Mouse (Mus musculus): Measurements from ENCODE around the gene Slc6a5.

Gene Slc6a5

DNA sequence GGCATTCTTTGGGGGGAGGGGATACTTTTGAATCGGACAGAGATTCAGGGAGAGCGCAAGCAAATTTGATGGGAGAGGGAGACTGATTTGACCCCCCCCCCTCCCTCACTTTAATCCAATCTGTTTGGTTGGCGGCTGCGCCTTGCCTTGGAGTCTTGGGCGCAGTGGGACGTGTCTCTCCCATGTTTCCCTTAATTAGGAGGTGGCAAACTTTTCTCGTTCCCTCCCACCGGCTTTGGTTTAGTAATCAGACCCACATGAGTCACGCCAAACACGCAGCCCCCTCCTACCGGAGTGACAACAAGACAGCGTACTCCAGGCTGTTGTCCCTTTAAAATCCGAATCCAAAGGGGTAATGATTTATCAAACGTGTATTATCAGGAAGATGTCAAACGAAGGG, at the start of gene Slc6a5:
Slc6a5 (plus strand) TSS at position 297 of the 400 bp plus-strand sequence.
- no peak for DNase-seq (ENCODE audit: low spot score in 2 of 2)

- DNase-seq (ENCODE audit: low spot score in 2 of 2) = no peak
Measured at GRCm38 (mm10) chr7:49861196-49861595, 48.8 kb upstream of the Slc6a5 start.

DNA sequence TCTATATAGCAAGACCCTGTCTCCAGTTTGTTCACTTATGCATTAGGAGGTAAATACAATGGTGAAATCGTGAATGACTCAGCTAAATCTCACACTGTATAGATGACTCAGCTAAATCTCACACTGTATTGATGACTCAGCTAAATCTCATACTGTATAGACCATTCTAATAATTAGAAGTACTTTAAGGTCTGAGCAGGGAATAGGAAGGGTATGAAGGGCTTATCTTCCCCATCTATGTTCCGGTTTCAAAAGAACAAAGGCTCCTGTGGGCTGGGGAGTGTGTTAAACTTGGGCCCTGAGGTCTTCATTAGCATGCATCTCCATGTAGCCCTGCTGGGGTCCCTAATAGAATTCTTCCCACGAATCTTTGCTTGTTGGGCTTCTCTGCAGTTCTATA, 46.2 kb upstream of the Slc6a5 start:
- DNase-seq (ENCODE audit: low spot score in 2 of 2) = no peak

DNA sequence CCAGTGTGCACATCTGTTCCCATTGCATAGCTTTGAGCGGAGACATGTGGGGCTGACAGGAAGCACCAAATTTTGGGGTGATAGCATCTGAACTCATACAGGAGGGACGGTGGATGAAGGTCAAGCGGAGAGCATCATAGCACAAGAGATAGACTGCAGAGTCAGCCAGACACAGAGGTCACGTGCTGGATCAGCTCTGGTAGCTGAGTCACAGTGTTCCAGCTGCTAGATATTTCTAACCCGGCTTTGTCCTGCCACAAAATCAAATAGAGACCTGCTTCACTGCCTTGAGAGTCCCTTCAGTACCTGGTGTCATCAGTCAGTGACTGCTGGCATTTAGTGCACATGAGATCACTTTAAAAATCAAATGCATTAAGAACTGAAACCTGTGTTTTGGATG, 40.3 kb upstream of the Slc6a5 start:
- no peak for DNase-seq (ENCODE audit: low spot score in 2 of 2)

GRCm38 (mm10) chr7:49870276-49870675, 39.7 kb upstream of the Slc6a5 start:
- DNase-seq (ENCODE audit: low spot score in 2 of 2) = no peak

DNA sequence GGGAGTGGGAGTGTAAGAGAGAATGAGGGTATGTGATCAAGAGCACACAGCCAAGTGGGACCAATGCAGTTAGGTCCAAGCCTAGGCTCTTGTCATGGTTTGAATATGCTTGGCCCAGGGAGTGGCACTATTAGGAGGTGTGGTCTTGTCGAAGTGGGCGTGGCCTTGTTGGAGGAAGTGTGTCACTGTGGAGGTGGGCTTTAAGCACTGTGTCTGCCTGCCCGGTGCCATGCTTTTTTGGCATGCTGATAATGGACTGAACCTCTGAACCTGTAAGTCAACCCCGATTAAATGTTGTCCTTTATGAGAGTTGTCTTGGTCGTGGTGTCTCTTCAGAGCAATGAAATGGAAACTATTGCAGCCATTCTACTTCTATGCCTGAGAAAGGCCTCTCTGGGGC, 32.6 kb upstream of the Slc6a5 start:
- DNase-seq (ENCODE audit: low spot score in 2 of 2) = no peak

- DNase-seq (ENCODE audit: low spot score in 2 of 2) = no peak
Measured at GRCm38 (mm10) chr7:49879051-49879450, 30.9 kb upstream of the Slc6a5 start.

DNA sequence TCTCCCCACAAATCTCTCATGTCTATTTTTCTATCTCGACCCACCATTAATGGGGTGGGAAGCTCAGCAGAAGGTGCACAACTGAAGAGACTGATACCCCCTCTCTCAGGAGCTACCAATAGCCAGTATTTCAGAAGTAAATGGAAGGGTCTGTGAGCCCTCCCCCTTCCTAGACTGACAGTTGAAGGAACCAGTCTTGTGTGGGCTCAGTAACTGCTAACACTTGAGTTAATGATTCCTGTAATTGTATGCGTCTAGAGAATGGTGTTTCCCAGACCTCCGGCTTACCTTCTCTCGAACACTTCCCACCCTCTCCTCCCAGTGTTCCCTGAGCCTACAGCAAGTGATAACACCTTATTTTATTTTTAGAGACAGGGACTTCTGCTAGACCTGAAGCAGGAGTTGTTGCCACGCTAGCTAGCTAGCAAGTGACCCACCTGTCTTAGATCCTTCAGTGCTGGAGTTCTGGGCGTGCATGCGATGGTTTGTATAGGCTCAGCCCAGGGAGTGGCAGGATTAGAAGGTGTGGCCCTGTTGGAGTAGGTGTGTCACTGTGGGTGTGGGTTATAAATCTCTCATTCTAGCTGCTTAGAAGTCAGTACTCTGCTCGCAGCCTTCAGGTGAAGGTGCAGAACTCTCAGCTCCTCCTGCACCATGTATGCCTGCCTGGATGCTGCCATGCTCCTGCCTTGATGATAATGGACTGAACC, 29.8 kb upstream of the Slc6a5 start:
- no peak for DNase-seq (ENCODE audit: low spot score in 2 of 2)

- DNase-seq (ENCODE audit: low spot score in 2 of 2) = no peak
Measured at GRCm38 (mm10) chr7:49882288-49882687, 27.7 kb upstream of the Slc6a5 start.

DNA sequence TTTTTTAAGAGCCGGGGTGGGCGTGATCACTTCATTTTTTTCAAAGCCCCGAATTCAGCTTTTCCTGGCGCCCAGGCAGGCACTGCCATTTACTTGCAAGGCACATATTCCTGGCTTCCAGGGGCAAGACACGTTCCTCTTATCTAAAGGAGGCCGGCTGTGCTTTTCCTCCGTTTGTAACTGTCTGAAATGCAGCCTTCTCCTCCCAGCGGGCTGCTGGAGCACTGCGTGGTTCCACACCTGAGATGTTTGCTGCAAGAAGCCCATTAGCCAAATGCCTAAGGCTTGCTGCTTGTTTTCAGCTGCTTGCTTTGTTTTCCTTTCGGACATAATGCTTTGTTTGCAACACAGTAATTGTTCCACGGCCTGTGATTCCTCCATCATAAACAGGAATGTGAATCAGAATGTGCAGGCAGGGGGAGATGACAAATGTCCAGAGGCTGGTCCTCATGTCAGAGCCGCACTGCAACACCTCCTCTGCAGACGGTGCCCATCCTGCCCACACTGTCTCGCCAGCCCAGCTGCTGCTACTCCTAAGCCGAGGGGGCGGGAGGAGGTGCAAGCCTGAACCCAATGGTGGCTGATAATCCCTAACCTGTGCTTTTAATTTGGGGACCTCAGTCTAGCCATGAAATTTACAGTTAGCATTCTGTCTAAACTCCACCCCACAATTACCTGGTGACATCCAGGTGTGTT, 27.1 kb upstream of the Slc6a5 start:
- DNase-seq (ENCODE audit: low spot score in 2 of 2) = no peak

GRCm38 (mm10) chr7:49887776-49888390, 22.1 kb upstream of the Slc6a5 start:
- DNase-seq (ENCODE audit: low spot score in 2 of 2) = no peak

GRCm38 (mm10) chr7:49894786-49895185, 15.2 kb upstream of the Slc6a5 start:
- DNase-seq (ENCODE audit: low spot score in 2 of 2) = no peak

DNA sequence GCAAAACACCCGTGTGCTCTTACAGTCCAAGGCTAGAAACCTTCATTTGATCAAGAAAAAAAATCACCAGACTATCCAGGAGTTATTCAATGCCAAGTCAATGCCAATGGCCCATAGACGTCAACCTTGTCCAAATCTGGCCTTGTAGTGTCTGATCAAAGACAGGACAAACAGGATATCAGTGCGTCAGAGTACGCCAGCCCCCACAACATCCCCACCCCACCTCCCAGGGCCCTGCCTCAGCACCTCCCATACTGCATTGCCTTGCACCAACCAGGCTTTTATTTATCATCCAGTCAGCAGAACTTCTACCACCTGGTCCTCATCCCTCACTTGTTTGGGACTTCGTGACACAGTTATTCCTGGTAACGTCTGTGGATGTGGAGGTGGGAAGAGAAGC, 14.7 kb upstream of the Slc6a5 start:
- DNase-seq (ENCODE audit: low spot score in 2 of 2) = no peak

- no peak for DNase-seq (ENCODE audit: low spot score in 2 of 2)
Measured at GRCm38 (mm10) chr7:49902003-49902552, 7.9 kb upstream of the Slc6a5 start.

DNA sequence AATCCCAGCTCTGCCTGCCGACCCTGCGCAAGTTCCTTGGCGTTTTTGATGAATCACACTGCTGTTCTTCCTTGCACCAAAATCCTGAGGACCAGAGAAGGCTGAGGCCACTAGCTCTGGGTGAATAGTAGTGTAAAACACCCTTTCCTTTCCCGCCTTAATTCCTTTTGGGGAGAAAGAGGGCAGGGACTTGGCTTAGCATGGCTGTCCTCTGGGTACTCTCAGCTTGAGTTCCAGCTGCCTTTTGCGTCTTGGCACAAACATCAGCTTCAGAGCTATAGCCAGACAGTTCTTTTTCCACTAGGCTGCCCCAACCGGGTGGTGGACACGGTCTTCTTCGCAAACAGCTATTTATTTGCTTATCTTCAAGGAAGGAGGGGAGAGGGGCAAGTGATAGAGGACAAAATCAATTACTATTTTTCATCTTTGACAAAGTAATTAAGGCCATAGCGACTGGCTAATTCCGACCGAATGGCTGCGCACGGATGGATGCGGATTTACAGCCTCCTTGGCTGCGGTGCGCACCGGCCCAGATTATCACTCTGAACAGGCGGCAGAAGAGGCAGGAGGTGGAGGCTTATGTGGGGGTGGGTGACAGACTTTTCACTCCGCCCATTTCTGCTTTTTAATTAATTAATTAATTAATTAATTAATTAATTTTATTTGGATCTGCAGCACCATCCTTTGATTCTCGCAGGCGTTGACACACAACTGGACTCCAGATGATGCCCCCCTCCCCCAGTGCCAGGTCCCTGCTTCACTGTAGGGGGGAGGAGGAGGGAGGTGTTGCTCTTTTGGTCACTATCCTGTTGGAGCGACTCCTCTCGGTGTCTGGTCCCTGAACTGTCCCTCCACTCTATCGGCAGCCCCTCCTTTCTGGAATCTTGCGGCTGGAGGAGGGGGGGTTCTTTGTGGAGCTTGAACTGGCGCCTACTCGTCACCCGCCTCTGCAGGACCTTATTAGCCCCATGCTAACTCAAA, 2.5 kb upstream of the Slc6a5 start:
- DNase-seq (ENCODE audit: low spot score in 2 of 2) = no peak

DNA sequence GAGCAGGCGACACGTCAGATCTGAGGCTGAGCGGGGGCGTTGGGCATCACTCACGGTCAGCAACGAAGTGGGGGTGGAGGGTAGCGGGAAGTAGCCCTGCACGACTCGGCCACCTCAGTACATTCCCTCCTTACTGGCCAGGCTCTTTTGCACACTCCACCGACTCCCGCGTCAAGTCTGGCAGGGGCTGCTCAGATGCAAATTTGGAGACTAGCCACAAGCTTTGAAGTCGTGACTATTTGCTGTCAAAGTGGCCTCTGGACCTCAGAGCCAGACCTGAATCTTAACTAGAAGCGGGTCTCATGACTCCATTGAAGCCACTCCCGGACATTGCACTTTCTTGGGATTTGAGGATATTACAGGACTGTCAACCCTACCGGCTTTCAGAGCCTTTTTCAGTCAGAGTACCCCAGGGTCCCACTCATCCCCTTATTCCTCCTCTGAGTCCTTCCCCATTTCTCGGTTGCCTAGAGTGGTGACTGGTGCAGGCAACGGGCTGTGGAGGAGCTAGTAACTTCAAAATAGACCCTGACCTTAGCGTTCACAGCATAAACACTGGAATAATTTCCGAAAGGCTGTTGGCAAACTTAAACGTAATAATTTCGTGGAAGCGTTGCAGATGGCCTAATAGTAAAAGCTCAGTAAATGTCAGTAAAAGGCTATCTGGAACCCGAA, 1.6 kb upstream of the Slc6a5 start:
- no peak for DNase-seq (ENCODE audit: low spot score in 2 of 2)

GRCm38 (mm10) chr7:49908990-49909411, 945 bp upstream of the Slc6a5 start:
- DNase-seq (ENCODE audit: low spot score in 2 of 2) = no peak

DNA sequence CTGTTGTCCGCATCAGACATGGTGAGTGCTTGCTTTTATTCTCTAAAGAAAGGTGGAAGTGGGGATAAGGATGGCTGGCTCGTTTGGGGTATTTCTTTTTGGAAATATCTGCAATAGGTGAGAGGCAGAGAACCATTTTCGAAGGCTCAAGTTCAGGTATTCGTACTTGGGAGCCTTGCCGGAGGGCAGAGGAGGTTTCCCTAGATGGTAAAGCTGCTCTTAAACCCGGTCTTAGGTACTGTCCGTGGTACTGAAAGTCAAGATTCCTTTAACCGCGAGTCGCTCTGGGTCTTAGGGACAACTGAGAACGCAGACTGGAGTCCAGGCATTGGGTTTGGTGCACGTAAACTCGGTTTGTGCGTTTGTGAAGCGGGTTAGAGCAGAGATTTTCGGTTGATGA, 415 bp downstream of the Slc6a5 start:
- DNase-seq (ENCODE audit: low spot score in 2 of 2) = no peak

DNA sequence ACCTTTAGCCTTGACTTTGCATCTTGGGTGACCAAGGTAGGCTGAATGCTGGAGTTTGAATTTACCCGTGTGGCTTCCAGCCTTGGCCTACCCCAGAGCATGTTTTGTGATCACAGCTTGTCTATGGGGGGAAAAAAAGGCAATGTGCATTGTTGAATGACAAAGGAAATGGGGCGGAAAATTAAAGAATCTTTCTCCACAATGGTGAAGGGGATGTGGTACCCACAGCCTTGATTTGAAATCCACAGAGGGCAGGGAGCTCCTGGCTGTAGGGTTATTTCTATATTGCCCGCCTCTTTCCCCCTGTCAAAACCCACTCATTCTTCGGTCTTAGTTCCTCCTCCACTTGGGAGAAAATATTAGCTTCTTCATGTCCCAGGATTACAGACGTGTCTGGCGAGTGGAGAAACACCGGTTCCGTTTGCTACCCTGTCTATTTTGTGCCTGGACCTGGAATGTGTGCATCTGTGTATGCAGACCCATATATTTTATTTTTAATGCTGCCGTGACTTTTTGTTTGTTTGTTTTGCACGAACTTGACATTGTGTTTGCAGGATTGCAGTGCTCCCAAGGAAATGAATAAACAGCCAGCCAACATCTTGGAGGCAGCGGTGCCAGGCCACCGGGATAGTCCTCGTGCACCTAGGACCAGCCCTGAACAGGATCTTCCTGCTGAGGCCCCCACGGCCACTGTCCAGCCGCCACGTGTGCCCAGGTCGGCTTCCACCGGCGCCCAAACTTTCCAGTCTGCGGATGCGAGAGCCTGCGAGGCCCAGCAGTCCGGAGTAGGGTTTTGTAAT, 1.4 kb downstream of the Slc6a5 start:
- no peak for DNase-seq (ENCODE audit: low spot score in 2 of 2)

DNA sequence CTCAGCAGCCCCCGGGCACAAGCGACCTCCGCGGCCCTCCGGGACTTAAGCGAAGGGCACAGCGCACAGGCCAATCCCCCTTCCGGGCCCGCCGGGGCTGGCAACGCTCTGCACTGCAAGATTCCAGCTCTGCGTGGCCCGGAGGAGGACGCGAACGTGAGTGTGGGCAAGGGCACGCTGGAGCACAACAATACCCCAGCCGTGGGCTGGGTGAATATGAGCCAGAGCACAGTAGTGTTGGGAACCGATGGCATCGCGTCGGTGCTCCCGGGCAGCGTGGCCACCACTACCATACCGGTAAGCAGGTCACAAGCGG, 2.0 kb downstream of the Slc6a5 start:
- no peak for DNase-seq (ENCODE audit: low spot score in 2 of 2)
